Mouse (Mus musculus) hindbrain, embryonic 10.5 days (tissue): ENCODE data around the gene Plscr3. TPM values are rescaled to one million over a fixed set of nuclear protein-coding genes. Genes with fewer than 3 reads are reported as not detected.

Source experiments
- DNase-seq: peaks from one replicate; pipeline ENCODE4 v3.0.0-alpha.2; 2017; ENCODE audit warnings: low spot score
- H3K27ac ChIP-seq: fragments of 300-500 bp; sonication (generic); 2 replicates; pipeline ENCODE4 v1.5.1; 2016; ENCODE audit warnings: mild to moderate bottlenecking, moderate library complexity
- H3K27me3 ChIP-seq: fragments of 300-500 bp; sonication (generic); 2 replicates; pipeline ENCODE4 v1.6.1; 2016; ENCODE audit warnings: mild to moderate bottlenecking; ENCODE audit not compliant: poor library complexity, insufficient read depth, severe bottlenecking
- H3K36me3 ChIP-seq: fragments of 300-500 bp; sonication (generic); 2 replicates; pipeline ENCODE4 v1.6.1; 2016; ENCODE audit warnings: mild to moderate bottlenecking, moderate library complexity
- H3K4me1 ChIP-seq: fragments of 300-500 bp; sonication (generic); replicated peaks from 2 replicates; pipeline ENCODE4 v1.6.1; 2016; ENCODE audit warnings: mild to moderate bottlenecking
- H3K4me3 ChIP-seq: fragments of 300-500 bp; sonication (generic); 2 replicates; pipeline ENCODE4 v1.5.1; 2016; ENCODE audit warnings: mild to moderate bottlenecking, moderate library complexity
- H3K9me3 ChIP-seq: fragments of 300-500 bp; sonication (generic); 2 replicates; pipeline ENCODE4 v1.6.1; 2016; ENCODE audit warnings: mild to moderate bottlenecking, moderate library complexity
- WGBS: fragments of 180-500 bp; shearing (Covaris S2); methylation state at CpG from one replicate; pipeline ENCODE4 v1.1.7; 2016; 5-methylcytosine and 5-hydroxymethylcytosine counted together
- polyA plus RNA-seq: library from polyadenylated mRNA; unstranded; fragments of >200 nt; fragmentation: Nextera tagmentation; extraction: Ambion mirVana; gene quantifications from 2 replicates; pipeline ENCODE4 v1.2.1, GENCODE M21; 2016

Plscr3 gene
- polyA plus RNA-seq, 1 experiment from 2014 or later, result 88.7 TPM

- Histone ChIP-seq H3K4me3 (no peak overlapping the region), H3K27me3 (peaks cover 61% of the 10 kb centered on the region), H3K36me3 (no peaks in the 10 kb centered on the region), H3K9me3 (peaks cover 4% of the 10 kb centered on the region; the same call in 1 of the 2 replicates), H3K4me1 (peaks cover 38% of the 10 kb centered on the region), H3K27ac (no peak overlapping the region)
- DNase-seq, result no peak
- 83% methylated on average over 4 of the region's 4 CpGs for WGBS
Measured at GRCm38 (mm10) chr11:69806378-69806777, 39.8 kb upstream of the Plscr3 start.

- Histone ChIP-seq H3K36me3 (no peaks in the 10 kb centered on the region), H3K9me3 (peaks cover 4% of the 10 kb centered on the region; the same call in 1 of the 2 replicates), H3K27me3 (peaks cover 48% of the 10 kb centered on the region), H3K27ac (no peak overlapping the region), H3K4me1 (peaks cover 25% of the 10 kb centered on the region), H3K4me3 (no peak overlapping the region)
- 82% methylated on average over 2 of the region's 2 CpGs for WGBS
- DNase-seq, result no peak
Measured at GRCm38 (mm10) chr11:69807641-69808040, 38.5 kb upstream of the Plscr3 start.

- peaks cover 4% of the 10 kb centered on the region; the same call in 1 of the 2 replicates for H3K9me3 ChIP-seq
- H3K27ac ChIP-seq, result no peak overlapping the region
- H3K4me1 ChIP-seq, result no peaks in the 10 kb centered on the region
- H3K4me3 ChIP-seq, result no peak overlapping the region
- no peaks in the 10 kb centered on the region for H3K36me3 ChIP-seq
- peaks cover 22% of the 10 kb centered on the region for H3K27me3 ChIP-seq
- DNase-seq, result no peak
Measured at GRCm38 (mm10) chr11:69810280-69810679, 35.9 kb upstream of the Plscr3 start.

- Histone ChIP-seq H3K36me3 (no peaks in the 10 kb centered on the region), H3K27me3 (no peaks in the 10 kb centered on the region), H3K9me3 (peaks cover 13% of the 10 kb centered on the region), H3K4me1 (no peaks in the 10 kb centered on the region), H3K27ac (no peak within 1 kb of the TSS), H3K4me3 (no peak within 1 kb of the TSS)
- no peak for DNase-seq
- WGBS, result 59% methylated on average over 10 of the region's 10 CpGs
Measured at GRCm38 (mm10) chr11:69815155-69815554, 31.0 kb upstream of the Plscr3 start, which contains the start of gene Gm39566. Gene Gm39566 (minus strand): TSS chr11:69815298.

- no peaks in the 10 kb centered on the region for H3K27me3 ChIP-seq
- DNase-seq, result no peak
- H3K4me1 ChIP-seq, result no peaks in the 10 kb centered on the region
- H3K27ac ChIP-seq, result no peak overlapping the region
- WGBS, result 93% methylated on average over 12 of the region's 12 CpGs
- peaks cover 13% of the 10 kb centered on the region for H3K9me3 ChIP-seq
- no peaks in the 10 kb centered on the region for H3K36me3 ChIP-seq
- no peak overlapping the region for H3K4me3 ChIP-seq
Measured at GRCm38 (mm10) chr11:69816520-69816919, 29.7 kb upstream of the Plscr3 start.

GRCm38 (mm10) chr11:69818365-69818764 lies 27.8 kb upstream of the Plscr3 start, which contains the start of gene Spem2:
Gene Spem2 (minus strand): TSS chr11:69818465.
- H3K36me3 ChIP-seq, result no peaks in the 10 kb centered on the region
- H3K27ac ChIP-seq, result no peak within 1 kb of the TSS
- no peaks in the 10 kb centered on the region for H3K4me1 ChIP-seq
- peaks cover 13% of the 10 kb centered on the region for H3K9me3 ChIP-seq
- DNase-seq, result no peak
- WGBS, result 92% methylated on average over 2 of the region's 2 CpGs
- no peak within 1 kb of the TSS for H3K4me3 ChIP-seq
- no peaks in the 10 kb centered on the region for H3K27me3 ChIP-seq

GRCm38 (mm10) chr11:69818871-69819270 lies 27.3 kb upstream of the Plscr3 start:
- DNase-seq, result no peak
- H3K4me1 ChIP-seq, result no peaks in the 10 kb centered on the region; the same call in 1 of the 2 replicates
- no peaks in the 10 kb centered on the region for H3K27me3 ChIP-seq
- H3K9me3 ChIP-seq, result peaks cover 13% of the 10 kb centered on the region
- H3K36me3 ChIP-seq, result 0 out of 2 replicates have a peak, but pooled peaks cover 4% of the 10 kb centered on the region
- H3K27ac ChIP-seq, result no peak overlapping the region
- WGBS, result 95% methylated on average over 8 of the region's 8 CpGs
- no peak overlapping the region for H3K4me3 ChIP-seq

- H3K27me3 ChIP-seq, result no peaks in the 10 kb centered on the region
- H3K4me3 ChIP-seq, result no peak within 1 kb of the TSS
- DNase-seq, result no peak
- H3K27ac ChIP-seq, result peak within 1 kb of the TSS; percentile 31; the same call in 1 of the 2 replicates
- 92% methylated on average over 3 of the region's 3 CpGs for WGBS
- H3K36me3 ChIP-seq, result peaks cover 36% of the 10 kb centered on the region
- peaks cover 6% of the 10 kb centered on the region for H3K9me3 ChIP-seq
- peaks cover 7% of the 10 kb centered on the region; the same call in 1 of the 2 replicates for H3K4me1 ChIP-seq
Measured at GRCm38 (mm10) chr11:69822080-69822479, 24.1 kb upstream of the Plscr3 start, which contains the start of gene Spem1. Gene Spem1 (minus strand): TSS chr11:69822180.

GRCm38 (mm10) chr11:69823456-69823855 lies 22.7 kb upstream of the Plscr3 start:
- DNase-seq, result no peak
- H3K4me1 ChIP-seq, result peaks cover 11% of the 10 kb centered on the region; the same call in 1 of the 2 replicates
- H3K9me3 ChIP-seq, result no peaks in the 10 kb centered on the region
- peaks cover 50% of the 10 kb centered on the region for H3K36me3 ChIP-seq
- no peak overlapping the region for H3K4me3 ChIP-seq
- no peaks in the 10 kb centered on the region for H3K27me3 ChIP-seq
- WGBS, result 77% methylated on average over 2 of the region's 2 CpGs
- H3K27ac ChIP-seq, result no peak overlapping the region

GRCm38 (mm10) chr11:69828832-69829231 lies 17.3 kb upstream of the Plscr3 start:
- peak overlapping the region; percentile 8; the same call in 1 of the 2 replicates for H3K27ac ChIP-seq
- H3K4me1 ChIP-seq, result peaks cover 34% of the 10 kb centered on the region
- peaks cover 91% of the 10 kb centered on the region for H3K36me3 ChIP-seq
- peaks cover 17% of the 10 kb centered on the region for H3K27me3 ChIP-seq
- no peaks in the 10 kb centered on the region for H3K9me3 ChIP-seq
- WGBS, result 71% methylated on average over 5 of the region's 5 CpGs
- no peak for DNase-seq
- H3K4me3 ChIP-seq, result no peak overlapping the region

- Histone ChIP-seq H3K9me3 (no peaks in the 10 kb centered on the region), H3K27me3 (peaks cover 46% of the 10 kb centered on the region), H3K4me1 (peaks cover 66% of the 10 kb centered on the region), H3K4me3 (peak overlapping the region; percentile 89), H3K27ac (peak overlapping the region; percentile 87), H3K36me3 (peaks cover 47% of the 10 kb centered on the region)
- no peak for DNase-seq
- WGBS, result 54% methylated on average over 8 of the region's 8 CpGs
Measured at GRCm38 (mm10) chr11:69833554-69833953, 12.6 kb upstream of the Plscr3 start.

- Histone ChIP-seq H3K27me3 (peaks cover 46% of the 10 kb centered on the region), H3K27ac (peak overlapping the region; percentile 87), H3K4me3 (peak overlapping the region; percentile 89), H3K36me3 (peaks cover 42% of the 10 kb centered on the region), H3K4me1 (peaks cover 66% of the 10 kb centered on the region), H3K9me3 (no peaks in the 10 kb centered on the region)
- WGBS, result 6% methylated on average over 48 of the region's 48 CpGs
- peak; percentile 43 for DNase-seq
Measured at GRCm38 (mm10) chr11:69834001-69834549, 12.1 kb upstream of the Plscr3 start.

- Histone ChIP-seq H3K27me3 (peaks cover 46% of the 10 kb centered on the region), H3K9me3 (no peaks in the 10 kb centered on the region), H3K4me3 (peak overlapping the region; percentile 89), H3K36me3 (peaks cover 36% of the 10 kb centered on the region), H3K27ac (peak overlapping the region; percentile 95), H3K4me1 (peaks cover 64% of the 10 kb centered on the region)
- DNase-seq, result peak; percentile 71
- WGBS, result 1% methylated on average over 9 of the region's 9 CpGs
Measured at GRCm38 (mm10) chr11:69835326-69835965, 10.7 kb upstream of the Plscr3 start.
